8 mouse cellular contexts compared by ENCODE assay signal in the genomic region with DNA sequence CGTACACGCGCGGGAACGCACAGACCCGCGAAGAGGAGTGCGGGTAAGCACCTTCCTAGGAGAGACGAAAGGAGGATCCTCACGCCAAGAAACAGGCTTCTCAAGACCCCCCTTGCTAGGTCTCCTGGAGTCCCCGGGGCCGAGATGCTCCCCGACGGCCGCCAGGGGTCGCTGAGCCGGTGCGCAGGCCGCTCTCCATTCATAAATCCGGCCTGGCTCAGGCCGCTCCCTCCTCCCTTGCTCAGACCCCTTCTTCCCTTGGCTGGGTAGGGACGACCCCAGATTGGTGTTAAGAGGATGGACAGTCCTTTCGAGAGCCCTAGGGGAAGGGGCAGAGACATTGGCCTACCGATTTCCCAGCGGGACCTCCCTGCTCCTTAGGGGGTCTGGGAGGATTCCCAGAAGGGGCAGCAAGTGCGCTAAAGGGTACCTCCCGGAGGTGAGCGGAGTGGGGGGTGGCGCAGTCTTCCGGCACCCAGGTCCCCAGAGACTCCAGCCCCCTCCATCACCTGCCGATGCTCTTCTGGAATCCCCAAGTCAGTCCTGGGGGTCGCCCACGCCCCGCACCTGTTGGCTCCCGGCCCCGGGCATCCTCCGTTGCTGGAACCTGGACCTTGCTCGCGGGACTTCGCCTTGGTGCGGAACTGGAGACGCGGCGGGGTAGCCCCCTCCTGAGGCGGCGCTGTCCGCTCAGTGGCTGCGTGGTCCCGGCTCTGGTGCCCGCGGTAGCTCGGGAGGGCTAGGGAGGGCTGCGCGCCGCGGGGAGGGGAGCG. TPM values are rescaled to one million over a fixed set of nuclear protein-coding genes. Genes with fewer than 3 reads are reported as not detected.
DNase-seq lines count a peak whose midpoint lies in the region; ATAC-seq lines count a peak whose summit lies in the region.

No protein-coding gene starts in this region.

- WGBS in hindbrain, embryonic 11.5 days, result under 1% methylated on average over 54 of the region's 57 CpGs

- H3K27ac ChIP-seq in hindbrain, embryonic 11.5 days (ENCODE audit: low read depth, low read length), result no peak overlapping the region

- peak overlapping the region; percentile 41 for H3K4me3 ChIP-seq in hindbrain, embryonic 11.5 days (ENCODE audit: low read depth, low read length)

- H3K9ac ChIP-seq in hindbrain, embryonic 11.5 days (ENCODE audit: low read depth, low read length), result peak overlapping the region; percentile 48; the same call in 1 of the 2 replicates

- DNase-seq in NIH3T3 (ENCODE audit: low read depth) (peak; percentile 90), MN1 (ENCODE audit: low spot score) (no peak)
- peak; percentile 44 for DNase-seq in cerebellum, adult 8-10 months
- DNase-seq in forelimb bud, embryonic 11.5 days (ENCODE audit: low read depth, low spot score), result peak; percentile 76
- DNase-seq in hindbrain, embryonic 11.5 days (ENCODE audit: low spot score), result peak; percentile 90
- DNase-seq in layer of hippocampus, postnatal 36 days, result peak; percentile 62 to 71
- DNase-seq in lung, postnatal 36 days, result peak; percentile 79
- DNase-seq in right cerebral cortex, adult 18-20 months, result peak; percentile 51

- H3K36me3 ChIP-seq in hindbrain, embryonic 11.5 days (ENCODE audit: control insufficient read depth, insufficient read depth, low read length), result no peaks in the 10 kb centered on the region

- peak overlapping the region; percentile 84 for H3K4me2 ChIP-seq in hindbrain, embryonic 11.5 days (replicated peaks; ENCODE audit: low read depth, low read length)

- peaks cover 31% of the 10 kb centered on the region for H3K27me3 ChIP-seq in hindbrain, embryonic 11.5 days (ENCODE audit: control insufficient read depth, insufficient read depth, low read length)

- peaks cover 4% of the 10 kb centered on the region; the same call in 1 of the 2 replicates for H3K4me1 ChIP-seq in hindbrain, embryonic 11.5 days (replicated peaks; ENCODE audit: control insufficient read depth, insufficient read depth, low read length)

- H3K9me3 ChIP-seq in hindbrain, embryonic 11.5 days (ENCODE audit: control insufficient read depth, low read length), result no peaks in the 10 kb centered on the region

- peak; percentile 70 for ATAC-seq in hindbrain, embryonic 11.5 days (ENCODE audit: low FRiP score)

RNA-seq across cellular contexts. Expression of a gene that starts 0.5 kb away (rescaled TPM):
- polyA plus RNA-seq in hindbrain, embryonic 11.5 days (2014; fragmentation: Nextera tagmentation; extraction: Ambion mirVana), result 0.46 and 0.59 TPM in 2 replicates
- 1 to 10 TPM; 2.7 to 3.1 TPM for total RNA-seq in layer of hippocampus, postnatal 36 days (2021)

RNA-seq across cellular contexts. Expression of a gene that starts 36.3 kb away (rescaled TPM):
- polyA plus RNA-seq in hindbrain, embryonic 11.5 days (2014; fragmentation: Nextera tagmentation; extraction: Ambion mirVana), result 71.4 and 72.4 TPM in 2 replicates
- 10 to 100 TPM; 63.7 TPM for total RNA-seq in layer of hippocampus, postnatal 36 days (2021)

RNA-seq across cellular contexts. Expression of a gene that starts 36.3 kb away (rescaled TPM):
- 8.2 and 10.0 TPM in 2 replicates for polyA plus RNA-seq in hindbrain, embryonic 11.5 days (2014; fragmentation: Nextera tagmentation; extraction: Ambion mirVana)
- 1 to 10 TPM; 6.2 to 9.9 TPM for total RNA-seq in layer of hippocampus, postnatal 36 days (2021)
